Mouse (Mus musculus) urinary bladder, postnatal 4 days (tissue): ENCODE results near the gene 3110001I22Rik.
"Not testable (repeated sequence)": the region's sequence is repeated elsewhere in the genome, so short reads cannot be mapped to it uniquely, and the experiment has no call there.

ENCODE experiments used
- DNase-seq, 2 experiments: peaks; one replicate each; pipeline ENCODE4 v3.0.0; 2021 to 2022; ENCODE audit warnings: low spot score in 2 of 2

The 3110001I22Rik gene

GRCm38 (mm10) chr16:13671685-13672385, at the start of gene 3110001I22Rik, which contains the start of gene Bfar:
Gene 3110001I22Rik, plus strand, starts transcription at chr16:13671929.
Gene Bfar, plus strand, starts transcription at chr16:13671858.
- DNase-seq: peak; percentile 87

- no peak for DNase-seq
These were observed 43.4 kb upstream of the 3110001I22Rik start for GRCm38 (mm10) chr16:13628345-13628744.

GRCm38 (mm10) chr16:13638198-13638597, 33.5 kb upstream of the 3110001I22Rik start:
- not testable (repeated sequence) for DNase-seq

GRCm38 (mm10) chr16:13639508-13639907, 32.2 kb upstream of the 3110001I22Rik start:
- DNase-seq: no peak

- no peak for DNase-seq
These were observed 31.7 kb upstream of the 3110001I22Rik start for GRCm38 (mm10) chr16:13640064-13640463.

- DNase-seq: no peak
These were observed 27.3 kb upstream of the 3110001I22Rik start for GRCm38 (mm10) chr16:13644474-13644873.

GRCm38 (mm10) chr16:13645930-13646329, 25.8 kb upstream of the 3110001I22Rik start:
- DNase-seq: no peak

GRCm38 (mm10) chr16:13658886-13659285, 12.8 kb upstream of the 3110001I22Rik start:
- DNase-seq: no peak

GRCm38 (mm10) chr16:13660736-13661135, 11.0 kb upstream of the 3110001I22Rik start:
- DNase-seq: no peak

GRCm38 (mm10) chr16:13667878-13668343, 3.8 kb upstream of the 3110001I22Rik start, which contains the start of gene Parn:
Gene Parn, minus strand, starts transcription at chr16:13668170.
- peak; percentile 87 to 93 for DNase-seq

GRCm38 (mm10) chr16:13668402-13669108, 3.2 kb upstream of the 3110001I22Rik start:
- no peak for DNase-seq

- no peak for DNase-seq
These were observed 2.4 kb upstream of the 3110001I22Rik start for GRCm38 (mm10) chr16:13669282-13669681.

- not testable (repeated sequence) for DNase-seq
These were observed 833 bp upstream of the 3110001I22Rik start for GRCm38 (mm10) chr16:13670896-13671295.

- peak; percentile 52 to 73 for DNase-seq
These were observed 713 bp downstream of the 3110001I22Rik start for GRCm38 (mm10) chr16:13672386-13672898.

- no peak for DNase-seq
These were observed 1.4 kb downstream of the 3110001I22Rik start for GRCm38 (mm10) chr16:13673114-13673513.

GRCm38 (mm10) chr16:13674511-13674910, 2.8 kb downstream of the 3110001I22Rik start:
- no peak for DNase-seq

- DNase-seq: no peak
These were observed 7.0 kb downstream of the 3110001I22Rik start for GRCm38 (mm10) chr16:13678601-13679319.

GRCm38 (mm10) chr16:13698998-13699397, 27.3 kb downstream of the 3110001I22Rik start:
- no peak for DNase-seq

GRCm38 (mm10) chr16:13702184-13702583, 30.5 kb downstream of the 3110001I22Rik start:
- peak in 1 of 2 experiments; percentile 63 for DNase-seq

GRCm38 (mm10) chr16:13704676-13705075, 32.9 kb downstream of the 3110001I22Rik start:
- DNase-seq: no peak

GRCm38 (mm10) chr16:13714910-13715309, 43.2 kb downstream of the 3110001I22Rik start:
- DNase-seq: no peak
